Mouse (Mus musculus) MEL (cell line): ENCODE measurements around the gene Atp23.

ENCODE experiments used
- CHD2 ChIP-seq: IDR thresholded peaks from 2 replicates; pipeline ENCODE4 v1.6.1; 2011; ENCODE audit warnings: low read length, improper control_type of control experiment
- CTCF ChIP-seq, 3 experiments: IDR thresholded peaks in 2 of 3; conservative IDR thresholded peaks in 1 of 3; 2 replicates each; pipeline ENCODE4 v1.5.1; 2011 to 2012; ENCODE audit warnings: low read length in 3 of 3, low read depth in 2 of 3, mild to moderate bottlenecking in 2 of 3, improper control_type of control experiment in 1 of 3, inconsistent platforms in 1 of 3, mixed read lengths in 1 of 3, moderate library complexity in 1 of 3; ENCODE audit not compliant: control insufficient read depth in 1 of 3, insufficient read depth in 1 of 3, poor library complexity in 1 of 3, severe bottlenecking in 1 of 3
- ELF1 ChIP-seq: IDR thresholded peaks from 2 replicates; pipeline ENCODE4 v1.6.1; 2014; ENCODE audit warnings: low read depth, mild to moderate bottlenecking, inconsistent platforms, low read length, improper control_type of control experiment, moderate library complexity
- EP300 ChIP-seq, 2 experiments: IDR thresholded peaks; 2 replicates each; pipeline ENCODE4 v1.6.1; 2011; ENCODE audit warnings: improper control_type of control experiment in 2 of 2, low read length in 2 of 2, low read depth in 1 of 2, mild to moderate bottlenecking in 1 of 2
- ETS1 ChIP-seq: IDR thresholded peaks from 2 replicates; pipeline ENCODE4 v1.6.1; 2012; ENCODE audit warnings: low read depth, mild to moderate bottlenecking, inconsistent platforms, low read length, improper control_type of control experiment, moderate library complexity
- JUND ChIP-seq: IDR thresholded peaks from 2 replicates; pipeline ENCODE4 v1.6.1; 2011; ENCODE audit warnings: low read depth, mild to moderate bottlenecking, improper control_type of control experiment, low read length
- MAZ ChIP-seq: IDR thresholded peaks from 2 replicates; pipeline ENCODE4 v1.6.1; 2012; ENCODE audit warnings: low read depth, mild to moderate bottlenecking, inconsistent platforms, low read length, improper control_type of control experiment
- MEF2A ChIP-seq: IDR thresholded peaks from 2 replicates; pipeline ENCODE4 v1.6.1; 2014; ENCODE audit warnings: low read depth, mild to moderate bottlenecking, inconsistent platforms, low read length, improper control_type of control experiment; ENCODE audit not compliant: poor library complexity, insufficient replicate concordance, severe bottlenecking; ENCODE audit errors: extremely low read depth
- POLR2A ChIP-seq, 2 experiments: IDR thresholded peaks; 2 replicates each; pipeline ENCODE4 v1.6.1; 2011 to 2012; ENCODE audit warnings: low read length in 2 of 2, mild to moderate bottlenecking in 2 of 2, control low read depth in 1 of 2, improper control_type of control experiment in 1 of 2, low read depth in 1 of 2, moderate library complexity in 1 of 2; ENCODE audit not compliant: control insufficient read depth in 1 of 2, insufficient read depth in 1 of 2, poor library complexity in 1 of 2
- RAD21 ChIP-seq: IDR thresholded peaks from 2 replicates; pipeline ENCODE4 v1.6.1; 2011; ENCODE audit warnings: mild to moderate bottlenecking, low read depth, low read length, improper control_type of control experiment

DNA sequence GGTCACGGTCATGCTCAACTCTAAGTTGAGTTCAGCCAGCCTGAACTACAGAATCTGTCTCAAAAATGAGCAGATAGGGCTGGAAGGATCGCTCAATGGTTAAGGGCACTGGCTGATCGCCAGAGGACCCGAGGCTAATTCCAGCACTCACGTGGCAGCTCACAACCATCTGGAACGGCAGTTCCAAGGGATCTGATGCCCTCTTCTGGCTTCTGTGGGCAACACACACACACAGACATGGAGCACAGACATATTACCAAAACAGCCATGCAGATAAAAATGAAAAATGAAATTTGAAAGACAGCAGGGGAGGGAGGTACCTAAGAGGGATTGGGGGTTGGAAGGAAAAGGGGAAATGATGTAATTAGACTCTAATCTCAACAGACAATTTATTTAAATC is 5.3 kb downstream of the Atp23 start:
- TF ChIP-seq JUND = no peak
- TF ChIP-seq MEF2A = no peak
- peak; percentile 27 to 37 (median 36); a peak in 4 of 6 replicates for TF ChIP-seq CTCF (IDR thresholded peaks at IDR 0.05 in 2 of 3, conservative IDR thresholded peaks at IDR 0.05 in 1 of 3; ENCODE audit: control insufficient read depth in 1 of 3, insufficient read depth in 1 of 3, low read depth in 2 of 3, low read length in 3 of 3, poor library complexity in 1 of 3, severe bottlenecking in 1 of 3)
- TF ChIP-seq RAD21 = no peak; the same call in 1 of the 2 replicates
- peak; percentile 53; the same call in 1 of the 2 replicates for TF ChIP-seq ETS1
- TF ChIP-seq MAZ = no peak
- TF ChIP-seq ELF1 = no peak
- no peak for TF ChIP-seq CHD2
- TF ChIP-seq EP300 (IDR thresholded peaks at IDR 0.05; ENCODE audit: low read depth in 1 of 2, low read length in 2 of 2) = no peak; a peak in 1 of 4 replicates
- no peak for TF ChIP-seq POLR2A (IDR thresholded peaks at IDR 0.05; ENCODE audit: control insufficient read depth in 1 of 2, insufficient read depth in 1 of 2, low read depth in 1 of 2, low read length in 2 of 2, poor library complexity in 1 of 2)
